Mouse (Mus musculus): ENCODE data around the gene Cdon. TPM values are rescaled to one million over a fixed set of nuclear protein-coding genes. Genes with fewer than 3 reads are reported as not detected.
"Not testable (repeated sequence)": the region's sequence is repeated elsewhere in the genome, so short reads cannot be mapped to it uniquely, and the experiment has no call there.

Cdon gene
- polyA plus RNA-seq, 1 experiment: 0.20 TPM

DNA sequence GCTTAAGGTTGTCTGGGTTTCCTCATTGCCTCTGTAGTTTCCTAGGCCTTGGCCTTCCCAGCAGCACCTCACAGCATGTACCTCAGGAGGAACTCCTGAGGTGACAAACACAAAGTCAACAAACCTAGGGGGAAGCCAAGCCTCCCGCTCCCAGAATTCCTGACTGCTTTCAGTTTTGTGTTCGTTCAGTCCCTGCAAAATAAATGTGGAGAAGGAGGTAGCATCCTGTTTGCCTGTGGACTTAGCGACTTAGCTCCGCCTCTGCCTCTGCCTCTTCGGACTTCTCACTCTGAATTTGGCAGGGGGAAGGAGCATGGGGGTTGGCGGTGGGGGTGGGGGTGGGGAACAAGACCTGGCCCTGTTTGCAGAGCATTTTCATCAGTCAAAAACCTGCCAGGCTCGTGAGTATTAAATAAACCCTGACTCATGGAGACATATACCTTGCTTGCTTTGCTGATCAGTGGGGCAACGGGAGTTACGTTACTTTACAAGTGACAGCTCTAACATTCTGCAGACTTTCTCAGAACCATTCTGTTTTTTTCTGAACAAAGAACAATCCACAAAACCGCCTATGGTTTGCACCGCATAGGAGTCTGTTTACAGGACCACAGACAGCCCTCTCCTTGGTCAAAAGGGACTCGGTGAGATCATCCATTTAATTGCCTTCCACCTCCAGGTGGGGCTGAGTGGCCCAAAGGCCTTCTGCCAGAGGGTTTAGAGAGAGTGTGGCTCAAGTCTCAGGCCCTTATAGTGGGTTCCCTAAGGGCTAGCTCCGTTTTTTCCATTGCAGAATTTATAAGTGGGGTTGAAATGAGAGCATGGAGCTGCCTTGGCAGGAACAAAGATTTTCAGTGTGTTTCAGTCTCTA is 15.7 kb upstream of the Cdon start:
- TF ChIP-seq POLR2A (IDR thresholded peaks at IDR 0.05; ENCODE audit: borderline replicate concordance, low read depth, low read length) (no peak), CTCF (IDR thresholded peaks at IDR 0.05; ENCODE audit: low read depth, low read length) (no peak)
- H3K4me3 ChIP-seq (ENCODE audit: insufficient read depth, low read length): no peak overlapping the region
- H3K27ac ChIP-seq (ENCODE audit: insufficient read depth, low read depth, low read length): no peak overlapping the region
- no peaks in the 10 kb centered on the region for H3K4me1 ChIP-seq (ENCODE audit: control insufficient read depth, insufficient read depth, low read length)

DNA sequence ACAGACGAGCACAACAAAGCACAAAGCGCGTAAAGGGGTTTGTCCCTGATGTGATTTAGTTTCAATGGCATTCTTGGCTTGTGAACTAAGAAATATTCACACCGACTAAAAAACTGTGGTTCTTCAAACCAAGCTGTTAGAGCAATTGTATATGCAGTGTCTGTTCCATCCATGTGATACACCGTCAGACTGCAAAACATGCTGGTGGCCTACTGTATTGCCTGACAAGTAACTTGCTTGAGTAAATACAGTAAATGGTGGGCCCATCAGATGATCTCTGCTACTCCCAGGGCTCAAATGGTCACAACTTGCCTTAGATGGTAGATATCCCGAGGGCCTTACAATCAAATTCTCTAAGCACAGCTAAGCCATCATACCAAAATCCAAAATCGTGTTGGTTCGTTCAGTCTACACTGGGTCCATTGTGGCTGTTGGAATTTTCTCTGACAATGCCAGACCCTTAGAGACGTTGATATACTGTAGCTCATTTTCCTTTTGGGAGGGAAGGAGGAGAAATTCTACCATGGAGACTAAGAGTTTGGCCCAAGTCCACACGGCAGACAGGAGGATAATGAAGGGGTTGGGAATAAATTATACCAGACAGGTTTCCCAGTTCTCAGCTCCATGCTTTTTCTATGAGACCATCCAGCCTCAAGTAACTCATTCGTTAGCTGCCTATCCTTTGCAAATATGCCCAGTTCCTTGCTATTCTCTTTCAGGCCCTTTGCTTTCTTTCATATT is 9.5 kb upstream of the Cdon start:
- TF ChIP-seq POLR2A (IDR thresholded peaks at IDR 0.05; ENCODE audit: borderline replicate concordance, low read depth, low read length) (no peak), CTCF (IDR thresholded peaks at IDR 0.05; ENCODE audit: low read depth, low read length) (no peak)
- Histone ChIP-seq H3K4me1 (ENCODE audit: control insufficient read depth, insufficient read depth, low read length) (no peaks in the 10 kb centered on the region), H3K4me3 (ENCODE audit: insufficient read depth, low read length) (no peak overlapping the region), H3K27ac (ENCODE audit: insufficient read depth, low read depth, low read length) (no peak overlapping the region)

DNA sequence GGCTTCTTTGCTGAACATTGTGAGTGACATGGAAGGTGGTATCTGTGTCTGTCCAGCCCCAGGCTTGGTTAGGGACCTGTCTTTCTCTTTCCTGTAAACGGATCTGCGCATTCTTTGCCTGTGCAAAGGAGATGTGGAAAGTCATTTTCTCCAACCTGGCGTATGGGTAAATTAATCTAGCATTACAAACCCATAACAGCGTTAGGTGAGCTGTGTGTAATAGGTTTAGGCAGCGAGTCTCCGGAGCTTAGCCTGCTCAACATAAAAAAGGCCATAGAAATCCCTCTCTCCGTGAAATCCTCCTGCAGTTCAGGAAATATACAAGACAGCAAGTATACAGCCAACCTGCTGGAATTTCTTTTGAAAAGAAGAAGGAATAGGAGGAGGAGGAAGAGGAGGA is 9.0 kb upstream of the Cdon start:
- no peak for TF ChIP-seq POLR2A (IDR thresholded peaks at IDR 0.05; ENCODE audit: borderline replicate concordance, low read depth, low read length)
- TF ChIP-seq CTCF (IDR thresholded peaks at IDR 0.05; ENCODE audit: low read depth, low read length): no peak
- Histone ChIP-seq H3K27ac (ENCODE audit: insufficient read depth, low read depth, low read length) (no peak overlapping the region), H3K4me1 (ENCODE audit: control insufficient read depth, insufficient read depth, low read length) (no peaks in the 10 kb centered on the region), H3K4me3 (ENCODE audit: insufficient read depth, low read length) (no peak overlapping the region)

DNA sequence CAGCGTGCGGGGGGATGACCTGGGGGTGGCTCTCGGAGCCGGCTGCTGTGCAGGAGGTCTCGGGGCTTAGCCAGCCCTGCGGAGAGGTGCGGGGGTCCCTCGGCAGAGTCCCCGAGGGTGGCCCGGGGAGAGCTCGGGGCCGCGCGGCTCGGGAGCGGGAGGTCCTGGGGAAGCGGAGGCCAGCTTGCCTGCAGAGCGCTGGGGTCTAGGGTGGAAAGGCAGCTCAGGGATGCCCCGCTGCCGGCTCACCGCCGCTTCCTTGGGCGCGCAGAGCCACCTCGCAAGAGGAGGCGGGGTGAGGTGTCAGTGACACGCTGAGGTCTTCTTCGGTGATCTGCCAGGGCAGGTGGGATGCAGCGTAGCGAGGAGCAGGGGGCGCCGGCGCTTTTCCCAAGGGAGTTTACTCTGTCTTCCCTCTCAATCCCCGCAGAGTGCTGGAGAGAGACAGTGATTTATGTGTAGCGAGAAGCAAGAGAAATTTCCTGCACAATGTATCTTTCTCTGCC is 855 bp downstream of the Cdon start:
- TF ChIP-seq CTCF (IDR thresholded peaks at IDR 0.05; ENCODE audit: low read depth, low read length) (no peak), POLR2A (IDR thresholded peaks at IDR 0.05; ENCODE audit: borderline replicate concordance, low read depth, low read length) (no peak)
- Histone ChIP-seq H3K27ac (ENCODE audit: insufficient read depth, low read depth, low read length) (no peak overlapping the region), H3K4me1 (ENCODE audit: control insufficient read depth, insufficient read depth, low read length) (no peaks in the 10 kb centered on the region), H3K4me3 (ENCODE audit: insufficient read depth, low read length) (peak overlapping the region; percentile 93)

DNA sequence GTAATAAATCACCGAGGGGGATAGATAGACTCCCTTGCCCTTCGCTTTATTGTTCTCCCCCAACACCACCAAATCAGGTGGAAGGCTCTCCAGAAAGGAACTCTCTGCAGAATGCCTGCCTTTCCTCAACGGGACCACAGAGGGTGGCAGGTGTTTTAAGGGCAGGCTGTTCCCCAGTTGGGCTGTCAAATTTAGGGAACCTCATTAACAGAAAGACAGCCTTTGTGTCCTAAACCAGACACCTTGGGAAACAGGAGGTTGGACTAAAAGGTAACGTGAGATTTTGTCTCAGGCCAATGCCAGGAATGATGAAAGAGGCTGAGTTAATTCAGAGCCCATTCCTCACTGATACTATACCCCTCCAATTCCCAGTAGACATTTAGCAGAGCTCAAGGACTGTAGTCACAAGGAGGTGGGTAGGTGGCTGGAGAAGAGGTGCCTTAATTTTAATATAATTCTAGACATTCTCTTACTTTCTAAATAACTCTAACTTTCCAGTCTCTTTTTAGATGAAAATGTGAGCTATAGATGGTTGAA is 1.5 kb downstream of the Cdon start:
- H3K27ac ChIP-seq (ENCODE audit: insufficient read depth, low read depth, low read length): no peak overlapping the region
- no peaks in the 10 kb centered on the region for H3K4me1 ChIP-seq (ENCODE audit: control insufficient read depth, insufficient read depth, low read length)
- TF ChIP-seq POLR2A (IDR thresholded peaks at IDR 0.05; ENCODE audit: borderline replicate concordance, low read depth, low read length): no peak
- TF ChIP-seq CTCF (IDR thresholded peaks at IDR 0.05; ENCODE audit: low read depth, low read length): no peak
- H3K4me3 ChIP-seq (ENCODE audit: insufficient read depth, low read length): no peak overlapping the region

DNA sequence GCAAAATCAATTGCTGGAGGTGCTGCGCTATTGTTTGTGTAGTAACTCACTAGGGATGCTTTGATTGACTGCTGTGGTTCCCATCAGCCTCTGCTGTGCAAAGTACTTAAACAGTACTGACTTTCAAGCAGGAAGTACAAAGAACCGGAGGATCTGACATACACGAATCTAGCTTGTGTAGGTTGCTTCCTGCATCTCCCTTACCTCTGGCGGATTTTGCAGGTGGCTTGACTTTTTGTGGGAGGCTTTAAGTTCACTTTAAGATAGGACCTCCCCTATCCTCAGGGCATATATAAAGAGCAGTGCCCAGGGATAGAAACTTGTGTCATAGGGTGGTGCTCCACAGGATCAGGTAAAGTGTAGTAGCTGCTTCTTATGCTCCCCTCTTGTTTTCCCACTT is 2.3 kb downstream of the Cdon start:
- Histone ChIP-seq H3K4me3 (ENCODE audit: insufficient read depth, low read length) (no peak overlapping the region), H3K27ac (ENCODE audit: insufficient read depth, low read depth, low read length) (no peak overlapping the region)
- no peak for TF ChIP-seq POLR2A (IDR thresholded peaks at IDR 0.05; ENCODE audit: borderline replicate concordance, low read depth, low read length)

DNA sequence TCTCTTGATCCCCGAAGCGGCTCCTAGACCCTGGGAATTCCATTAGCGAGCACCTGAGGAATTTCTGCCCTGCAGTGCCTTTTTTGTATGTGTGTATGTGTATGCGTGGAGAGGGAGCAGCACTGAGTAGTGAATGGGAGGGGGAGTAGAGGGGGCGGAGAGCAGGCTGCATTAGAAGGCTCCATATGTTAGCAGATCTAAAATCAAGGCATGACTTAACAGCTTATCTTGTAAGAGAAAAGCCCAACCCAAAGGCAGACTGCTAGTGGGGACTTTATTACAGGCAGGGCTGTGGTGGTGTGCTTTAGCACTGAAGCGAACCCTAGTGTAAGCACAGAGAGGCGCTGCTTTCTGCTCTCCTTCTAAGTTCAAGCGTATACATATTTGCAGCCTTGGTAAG is 3.7 kb downstream of the Cdon start:
- Histone ChIP-seq H3K4me3 (ENCODE audit: insufficient read depth, low read length) (no peak overlapping the region), H3K27ac (ENCODE audit: insufficient read depth, low read depth, low read length) (no peak overlapping the region), H3K4me1 (ENCODE audit: control insufficient read depth, insufficient read depth, low read length) (no peaks in the 10 kb centered on the region)
- TF ChIP-seq POLR2A (IDR thresholded peaks at IDR 0.05; ENCODE audit: borderline replicate concordance, low read depth, low read length): no peak
- no peak for TF ChIP-seq CTCF (IDR thresholded peaks at IDR 0.05; ENCODE audit: low read depth, low read length)

More for the DNA sequence above, 2.3 kb downstream of the Cdon start:
- no peaks in the 10 kb centered on the region for H3K4me1 ChIP-seq (ENCODE audit: control insufficient read depth, insufficient read depth, low read length)

DNA sequence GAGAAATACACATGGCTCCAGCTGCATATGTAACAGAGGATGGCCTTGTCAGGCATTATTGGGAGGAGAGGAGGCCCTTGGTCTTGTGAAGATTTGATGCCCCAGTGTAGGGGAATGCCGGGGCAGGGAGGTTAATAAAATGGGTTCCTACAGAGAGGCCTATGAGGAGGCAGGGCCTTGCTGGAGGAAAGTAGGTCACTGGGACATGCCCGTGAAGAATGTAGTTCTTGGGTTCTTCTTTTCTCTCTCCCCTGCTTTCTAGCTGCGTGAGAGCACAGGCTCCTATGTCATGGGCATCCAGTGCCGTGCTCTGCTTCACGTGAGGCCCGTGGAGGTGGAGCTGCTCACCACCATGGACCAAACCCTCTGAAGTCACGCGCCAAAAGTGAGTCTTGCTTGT is 9.5 kb downstream of the Cdon start:
- TF ChIP-seq POLR2A (IDR thresholded peaks at IDR 0.05; ENCODE audit: borderline replicate concordance, low read depth, low read length): no peak
- TF ChIP-seq CTCF (IDR thresholded peaks at IDR 0.05; ENCODE audit: low read depth, low read length): no peak
- H3K4me1 ChIP-seq (ENCODE audit: control insufficient read depth, insufficient read depth, low read length): no peaks in the 10 kb centered on the region
- no peak overlapping the region for H3K4me3 ChIP-seq (ENCODE audit: insufficient read depth, low read length)
- no peak overlapping the region for H3K27ac ChIP-seq (ENCODE audit: insufficient read depth, low read depth, low read length)

DNA sequence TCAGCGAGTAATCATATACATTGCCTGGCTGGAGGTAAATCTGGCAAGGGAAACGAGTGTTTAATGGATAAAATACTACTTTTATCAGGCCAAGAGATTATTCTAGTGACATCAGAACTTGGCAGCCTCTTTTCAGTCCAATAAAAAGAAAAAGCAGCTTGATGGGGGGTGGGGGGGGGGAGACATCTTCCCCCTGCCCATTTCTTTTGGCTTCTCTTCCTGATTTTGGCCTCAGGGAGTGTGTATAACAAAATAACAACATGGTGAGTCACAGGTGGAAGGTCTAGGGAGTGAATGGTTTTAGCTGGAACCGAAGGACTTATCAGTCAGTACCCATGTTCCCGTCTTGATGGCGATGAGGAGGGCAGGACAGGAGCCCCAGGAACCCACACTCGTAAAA is 10.5 kb downstream of the Cdon start:
- TF ChIP-seq POLR2A (IDR thresholded peaks at IDR 0.05; ENCODE audit: borderline replicate concordance, low read depth, low read length): no peak
- no peak for TF ChIP-seq CTCF (IDR thresholded peaks at IDR 0.05; ENCODE audit: low read depth, low read length)
- no peaks in the 10 kb centered on the region for H3K4me1 ChIP-seq (ENCODE audit: control insufficient read depth, insufficient read depth, low read length)

DNA sequence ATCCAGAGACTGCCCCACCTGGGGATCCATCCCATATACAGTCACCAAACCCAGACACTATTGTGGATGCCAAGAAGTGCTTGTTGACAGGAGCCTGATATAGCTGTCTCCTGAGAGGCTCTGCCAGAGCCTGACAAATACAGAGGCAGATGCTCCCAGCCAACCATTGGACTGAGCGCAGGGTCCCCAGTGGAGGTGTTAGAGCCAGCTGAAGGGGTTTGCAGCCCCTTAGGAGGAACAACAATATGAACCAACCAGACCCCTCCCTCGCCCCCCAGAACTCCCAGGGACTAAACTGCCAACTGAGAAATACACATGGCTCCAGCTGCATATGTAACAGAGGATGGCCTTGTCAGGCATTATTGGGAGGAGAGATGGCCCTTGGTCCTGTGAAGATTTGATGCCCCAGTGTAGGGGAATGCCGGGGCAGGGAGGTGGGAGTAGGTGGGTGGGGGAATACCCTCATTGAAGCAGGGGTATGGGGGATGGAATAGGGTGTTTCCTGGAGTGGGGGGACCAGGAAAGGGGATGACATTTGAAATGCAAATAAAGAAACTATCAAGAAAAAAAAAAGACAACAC is 11.9 kb downstream of the Cdon start:
- H3K4me3 ChIP-seq (ENCODE audit: insufficient read depth, low read length); H3K27ac ChIP-seq (ENCODE audit: insufficient read depth, low read depth, low read length); H3K4me1 ChIP-seq (ENCODE audit: control insufficient read depth, insufficient read depth, low read length): not testable (repeated sequence)

More for the DNA sequence above, 10.5 kb downstream of the Cdon start:
- no peak overlapping the region for H3K4me3 ChIP-seq (ENCODE audit: insufficient read depth, low read length)
- H3K27ac ChIP-seq (ENCODE audit: insufficient read depth, low read depth, low read length): no peak overlapping the region

Measured in bone marrow macrophage, adult 2 months (primary cell).